Comparison of ENCODE assay signal across 21 mouse cellular contexts in genomic region chr7:75591961-75592360, GRCm38 (mm10).
DNase-seq lines count a peak whose midpoint lies in the region; ATAC-seq and TF ChIP-seq lines count a peak whose summit lies in the region.
"Had no signal": no experiment of that assay in that cellular context is flagged by ENCODE, and none has a peak within 500 bp of the region (broad histone marks: within the 10 kb centered on the region; RNA-seq: fewer than 3 reads in every experiment).

No protein-coding gene starts in this region.

- peaks cover 26% of the 10 kb centered on the region; the same call in 1 of the 2 replicates for H3K4me1 ChIP-seq in lung, embryonic 15.5 days
- H3K4me1 ChIP-seq in lung, embryonic 16.5 days (replicated peaks; ENCODE audit: control insufficient read depth, insufficient read depth, low read length), result peaks cover 21% of the 10 kb centered on the region
- peaks cover 26% of the 10 kb centered on the region; the same call in 1 of the 2 replicates for H3K4me1 ChIP-seq in lung, postnatal 0 days (ENCODE audit: insufficient read depth, low read depth, low read length)
- H3K4me1 ChIP-seq in lung, adult 2 months (ENCODE audit: control insufficient read depth, insufficient read depth, low read length), result peaks cover 24% of the 10 kb centered on the region

- TF ChIP-seq EP300 in lung, postnatal 0 days (IDR thresholded peaks at IDR 0.05), result peak; percentile 97

- ATAC-seq in lung, embryonic 15.5 days (ENCODE audit: borderline replicate concordance, extremely low read depth, low FRiP score, low TSS enrichment), result no peak
- peak; percentile 47; the same call in 1 of the 2 replicates for ATAC-seq in lung, embryonic 16.5 days (ENCODE audit: low read depth)
- no peak for ATAC-seq in lung, postnatal 0 days
- ATAC-seq: activated CD4-positive, CD25-positive, alpha-beta regulatory T cell, adult 4 months; CD4-positive, CD25-positive, alpha-beta regulatory T cell, adult 4 months; Patski had no signal

- WGBS in lung, embryonic 15.5 days, result 48% methylated on average over 1 of the region's 1 CpGs
- WGBS in lung, embryonic 16.5 days, result 32% methylated on average over 1 of the region's 1 CpGs
- 46% methylated on average over 1 of the region's 1 CpGs for WGBS in lung, postnatal 0 days
- WGBS in lung, adult 2 months, result 55% methylated on average over 1 of the region's 1 CpGs

- H3K27ac ChIP-seq in lung, embryonic 15.5 days, result peak overlapping the region; percentile 76; the same call in 1 of the 2 replicates
- H3K27ac ChIP-seq in lung, embryonic 16.5 days (ENCODE audit: low read length), result no peak overlapping the region; the same call in 1 of the 2 replicates
- no peak overlapping the region for H3K27ac ChIP-seq in lung, postnatal 0 days (ENCODE audit: low read length)

- H3K36me3 ChIP-seq in lung, embryonic 15.5 days, result no peaks in the 10 kb centered on the region
- peaks cover 6% of the 10 kb centered on the region; the same call in 1 of the 2 replicates for H3K36me3 ChIP-seq in lung, embryonic 16.5 days (ENCODE audit: control insufficient read depth, insufficient read depth, low read length)
- H3K36me3 ChIP-seq in lung, postnatal 0 days (ENCODE audit: insufficient read depth, low read length), result peaks cover 3% of the 10 kb centered on the region; the same call in 1 of the 2 replicates
- H3K36me3 ChIP-seq: G1E had no signal

- H3K9ac ChIP-seq in lung, embryonic 15.5 days, result no peak overlapping the region
- H3K9ac ChIP-seq in lung, embryonic 16.5 days (ENCODE audit: low read length), result no peak overlapping the region
- no peak overlapping the region for H3K9ac ChIP-seq in lung, postnatal 0 days (replicated peaks; ENCODE audit: low read depth)

- H3K27me3 ChIP-seq in lung, embryonic 15.5 days, result no peaks in the 10 kb centered on the region
- no peaks in the 10 kb centered on the region for H3K27me3 ChIP-seq in lung, embryonic 16.5 days (ENCODE audit: control insufficient read depth, insufficient read depth, low read depth, low read length)
- H3K27me3 ChIP-seq in lung, postnatal 0 days (replicated peaks; ENCODE audit: insufficient read depth, low read length), result no peaks in the 10 kb centered on the region
- H3K27me3 ChIP-seq: CH12.LX, Patski had no signal

- no peaks in the 10 kb centered on the region for H3K9me3 ChIP-seq in lung, embryonic 15.5 days
- no peaks in the 10 kb centered on the region for H3K9me3 ChIP-seq in lung, embryonic 16.5 days (ENCODE audit: control insufficient read depth, low read length)
- no peaks in the 10 kb centered on the region for H3K9me3 ChIP-seq in lung, postnatal 0 days (ENCODE audit: low read length)
- H3K9me3 ChIP-seq: G1E had no signal

- H3K4me3 ChIP-seq in lung, embryonic 15.5 days, result no peak overlapping the region
- no peak overlapping the region for H3K4me3 ChIP-seq in lung, embryonic 16.5 days (ENCODE audit: low read length)
- no peak overlapping the region for H3K4me3 ChIP-seq in lung, postnatal 0 days (ENCODE audit: low read depth, low read length)
- no peak overlapping the region for H3K4me3 ChIP-seq in lung, adult 2 months (replicated peaks; ENCODE audit: extremely low read depth, low read depth, low read length)

- H3K4me2 ChIP-seq in lung, embryonic 15.5 days, result no peak overlapping the region
- no peak overlapping the region for H3K4me2 ChIP-seq in lung, embryonic 16.5 days (ENCODE audit: low read depth, low read length)
- no peak overlapping the region for H3K4me2 ChIP-seq in lung, postnatal 0 days (replicated peaks; ENCODE audit: low read depth, low read length)

- no peak for TF ChIP-seq POLR2A in lung, adult 2 months (IDR thresholded peaks at IDR 0.05; ENCODE audit: borderline replicate concordance, extremely low read depth, low read depth, low read length)

- no peak for TF ChIP-seq CTCF in lung, postnatal 0 days (IDR thresholded peaks at IDR 0.05)
- no peak for TF ChIP-seq CTCF in lung, adult 2 months (IDR thresholded peaks at IDR 0.05; ENCODE audit: insufficient read depth, low read length)

- DNase-seq in lung, postnatal 4 days, result no peak
- DNase-seq in lung, postnatal 10 days, result no peak
- no peak for DNase-seq in lung, postnatal 0 days (ENCODE audit: low spot score)
- DNase-seq in lung, adult 2 months, result no peak
- DNase-seq: adrenal gland, adult 2 months; adrenal gland, adult 8-10 months; adrenal gland, postnatal 10 days; adrenal gland, postnatal 14 days; adrenal gland, postnatal 25 days; adrenal gland, postnatal 36 days; B cell, adult 2 months; cerebellum, adult 11 months; cerebellum, adult 11-12 months; cerebellum, adult 18-20 months had no signal
